Mouse (Mus musculus) testis, postnatal 14 days (tissue): Measurements from ENCODE around the gene 2210011C24Rik.
"Not testable (repeated sequence)": the region's sequence is repeated elsewhere in the genome, so short reads cannot be mapped to it uniquely, and the experiment has no call there.

ENCODE experiments used
- DNase-seq: peaks from one replicate; pipeline ENCODE4 v3.0.0; 2021; ENCODE audit warnings: low spot score

The 2210011C24Rik gene

GRCm38 (mm10) chr8:84019738-84020137, 7.8 kb upstream of the 2210011C24Rik start:
- no peak for DNase-seq

DNA sequence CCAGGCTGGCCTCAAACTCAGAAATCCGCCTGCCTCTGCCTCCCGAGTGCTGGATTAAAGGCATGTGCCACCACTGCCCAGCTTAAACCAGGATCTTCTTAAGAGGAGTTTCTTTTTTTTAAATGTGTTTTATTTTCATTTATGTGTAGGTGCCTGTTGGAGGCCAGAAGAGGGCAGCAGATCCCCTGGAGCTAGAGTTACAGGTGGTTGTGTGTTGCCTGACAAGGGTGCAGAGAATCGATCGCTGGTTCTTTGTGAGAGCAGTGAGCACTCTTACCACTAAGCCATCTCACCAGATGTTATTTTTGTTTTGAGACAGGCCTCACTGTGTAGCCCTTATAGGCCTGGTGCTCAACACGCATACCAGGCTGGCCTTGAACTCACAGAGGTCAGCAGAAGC, 3.9 kb upstream of the 2210011C24Rik start:
- DNase-seq, result no peak

GRCm38 (mm10) chr8:84012499-84013165, 661 bp upstream of the 2210011C24Rik start:
- no peak for DNase-seq

DNA sequence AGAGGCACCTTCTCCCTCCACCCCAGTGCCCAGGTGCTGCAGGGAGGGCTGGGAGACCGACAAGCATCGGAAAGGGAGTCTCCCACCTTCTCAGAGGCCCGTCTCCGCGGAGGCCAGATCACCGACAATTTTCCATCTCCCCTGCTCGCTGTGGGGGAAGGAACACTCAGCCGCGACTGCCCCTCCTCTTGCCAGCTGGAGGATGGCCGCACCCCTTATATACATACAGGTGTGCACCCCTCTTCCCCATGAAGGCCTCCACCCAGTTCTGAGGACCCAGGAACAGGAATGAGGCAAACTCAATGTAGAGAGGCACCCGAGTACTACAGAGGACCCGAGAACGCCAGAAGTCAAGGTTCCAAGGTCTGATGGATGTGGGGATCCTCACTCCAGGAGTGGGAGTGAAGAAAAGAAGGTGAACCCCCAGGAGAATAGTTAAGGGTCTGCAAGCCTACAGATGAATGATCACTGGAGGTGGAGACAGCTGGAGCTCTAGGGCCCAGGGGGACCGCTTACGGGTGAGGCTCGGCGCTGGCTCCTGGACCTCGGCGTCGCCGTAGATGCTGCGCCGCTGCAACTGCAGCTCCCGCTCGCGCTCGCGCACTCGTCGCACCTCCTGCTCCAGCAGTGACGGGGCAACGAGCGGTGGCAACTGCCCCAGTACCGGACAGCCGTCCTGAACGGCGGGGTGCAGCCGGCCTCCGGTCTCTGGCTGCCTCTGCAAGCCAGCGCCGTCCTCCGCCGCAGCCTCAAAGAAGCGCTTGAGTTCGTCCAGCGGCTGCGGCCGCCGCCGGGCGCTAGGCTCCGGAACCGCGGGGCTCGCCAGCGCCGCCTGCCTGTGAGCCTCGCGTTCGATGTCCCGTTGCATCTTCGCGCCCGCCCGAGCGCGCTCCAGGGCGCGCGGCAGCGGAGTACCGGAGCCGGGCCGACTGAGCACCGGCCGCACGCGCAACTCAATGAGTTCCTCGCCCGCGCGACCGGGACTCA, 1.1 kb downstream of the 2210011C24Rik start:
- peak; percentile 46 for DNase-seq

- DNase-seq, result peak; percentile 85
Observed at GRCm38 (mm10) chr8:84009876-84010275, 2.1 kb downstream of the 2210011C24Rik start.

DNA sequence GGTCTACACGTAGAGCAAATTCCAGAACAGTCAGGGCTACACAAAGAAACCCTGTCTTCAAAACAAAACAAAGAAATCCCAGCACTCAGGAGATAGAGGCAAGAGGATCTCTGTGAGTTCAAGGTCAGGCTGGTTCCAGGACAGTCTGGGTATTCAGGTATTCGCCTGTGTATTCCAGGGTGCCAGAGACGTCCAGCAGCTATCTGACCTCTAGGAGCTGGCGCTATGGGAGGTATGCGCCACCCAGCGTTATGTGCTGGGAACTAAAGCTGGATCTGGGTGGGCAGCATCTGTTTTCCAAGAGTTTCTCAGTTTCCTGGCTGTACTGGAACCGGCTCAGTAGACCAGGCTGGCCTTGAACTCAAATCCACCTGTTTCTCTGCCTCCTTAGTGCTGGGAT, 3.6 kb downstream of the 2210011C24Rik start:
- no peak for DNase-seq

GRCm38 (mm10) chr8:84005502-84005901, 6.5 kb downstream of the 2210011C24Rik start:
- not testable (repeated sequence) for DNase-seq

- DNase-seq, result peak; percentile 93
Observed at GRCm38 (mm10) chr8:84004533-84005201, 7.3 kb downstream of the 2210011C24Rik start.

DNA sequence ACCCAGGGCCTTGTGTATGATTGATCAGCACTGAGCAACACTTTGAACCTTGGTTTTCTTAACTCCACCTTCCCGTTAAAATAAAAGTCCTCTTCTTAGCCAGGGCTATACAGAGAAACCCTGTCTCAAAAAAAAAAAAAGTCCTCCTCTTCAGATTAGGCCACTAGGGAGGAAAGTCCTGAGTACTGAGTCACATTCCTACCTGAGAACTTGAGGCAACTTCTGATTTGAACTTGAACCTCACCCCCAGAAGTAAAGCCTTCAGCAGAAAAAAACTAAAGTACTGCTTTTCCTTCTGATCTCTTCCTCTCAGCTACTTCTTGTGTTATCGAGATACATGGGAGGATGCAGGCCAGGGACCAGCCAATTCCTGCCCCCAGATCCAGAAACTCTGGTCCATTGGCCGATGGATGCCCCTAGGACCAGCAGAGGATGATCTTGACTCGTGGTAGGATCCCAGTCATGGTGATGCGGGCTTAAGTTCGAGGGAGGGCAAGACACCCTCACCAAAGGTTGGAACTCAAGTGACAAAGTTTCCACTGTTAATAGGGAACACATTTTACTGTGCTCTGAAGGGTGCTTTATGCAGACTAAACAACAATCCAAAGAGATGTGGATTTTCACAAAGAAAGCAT, 8.2 kb downstream of the 2210011C24Rik start:
- no peak for DNase-seq

- DNase-seq, result no peak
Observed at GRCm38 (mm10) chr8:84002957-84003611, 8.9 kb downstream of the 2210011C24Rik start.

GRCm38 (mm10) chr8:84001281-84002000, 10.5 kb downstream of the 2210011C24Rik start, which contains the start of gene 1700067K01Rik:
1700067K01Rik (plus strand) TSS chr8:84001502.
- DNase-seq, result peak; percentile 73

GRCm38 (mm10) chr8:83999825-84000224, 12.1 kb downstream of the 2210011C24Rik start:
- DNase-seq, result no peak

GRCm38 (mm10) chr8:83999057-83999705, 12.8 kb downstream of the 2210011C24Rik start:
- no peak for DNase-seq

DNA sequence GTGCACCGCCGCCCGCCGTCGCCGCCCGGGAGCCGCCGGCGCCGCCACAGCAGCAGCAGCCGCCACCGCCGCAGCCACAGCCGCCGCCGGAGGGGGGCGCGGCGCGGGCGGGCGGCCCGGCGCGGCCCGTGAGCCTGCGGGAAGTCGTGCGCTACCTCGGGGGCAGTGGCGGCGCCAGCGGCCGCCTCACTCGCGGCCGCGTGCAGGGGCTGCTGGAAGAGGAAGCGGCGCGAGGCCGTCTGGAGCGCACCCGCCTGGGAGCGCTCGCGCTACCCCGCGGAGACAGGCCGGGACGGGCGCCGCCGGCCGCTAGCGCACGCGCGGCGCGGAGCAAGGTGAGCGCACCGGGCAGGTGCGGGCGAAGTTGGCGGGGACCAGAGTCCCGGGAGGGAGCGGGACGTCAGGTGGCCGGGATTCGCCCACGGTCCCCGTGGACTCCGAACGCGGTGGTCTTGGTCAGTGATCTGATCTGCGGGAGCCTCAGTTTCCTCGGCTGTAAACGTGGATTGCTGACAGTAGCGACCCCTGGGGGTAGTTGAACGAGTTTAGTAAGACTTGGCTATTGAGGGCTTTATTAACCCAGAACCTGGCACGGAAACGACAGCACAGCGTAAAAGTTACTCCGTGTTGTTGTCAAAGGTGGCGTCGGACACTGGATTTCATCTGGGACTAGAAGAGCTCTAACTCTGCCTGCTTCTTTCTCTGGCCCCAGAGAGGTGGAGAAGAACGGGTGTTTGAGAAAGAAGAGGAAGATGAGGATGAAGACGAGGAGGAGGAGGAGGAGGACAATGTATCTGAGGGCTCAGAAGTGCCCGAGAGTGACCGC, 13.5 kb downstream of the 2210011C24Rik start:
- DNase-seq, result peak; percentile 63

DNA sequence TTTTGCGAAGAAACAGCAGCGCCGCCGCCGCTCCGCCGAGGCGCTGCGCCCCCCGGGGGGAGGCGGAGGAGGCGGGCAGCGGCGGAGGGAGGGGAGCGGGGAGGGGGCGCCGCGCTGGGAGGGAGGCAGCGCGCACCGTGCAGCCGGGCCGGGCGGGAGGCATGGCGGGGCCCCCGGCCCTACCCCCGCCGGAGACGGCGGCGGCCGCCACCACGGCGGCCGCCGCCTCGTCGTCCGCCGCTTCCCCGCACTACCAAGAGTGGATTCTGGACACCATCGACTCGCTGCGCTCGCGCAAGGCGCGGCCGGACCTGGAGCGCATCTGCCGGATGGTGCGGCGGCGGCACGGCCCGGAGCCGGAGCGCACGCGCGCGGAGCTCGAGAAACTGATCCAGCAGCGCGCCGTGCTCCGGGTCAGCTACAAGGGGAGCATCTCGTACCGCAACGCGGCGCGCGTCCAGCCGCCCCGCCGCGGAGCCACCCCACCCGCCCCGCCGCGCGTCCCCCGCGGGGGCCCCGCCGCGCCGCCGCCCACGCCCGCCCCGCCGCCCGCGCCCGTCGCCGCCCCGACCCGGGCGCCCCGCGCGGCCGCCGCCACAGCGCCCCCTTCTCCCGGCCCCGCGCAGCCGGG, 14.3 kb downstream of the 2210011C24Rik start, which contains the start of gene Samd1:
Gene Samd1 (plus strand): TSS at position 162 of the 631 bp plus-strand sequence.
- DNase-seq, result peak; percentile 61

GRCm38 (mm10) chr8:83996567-83997505, 15.1 kb downstream of the 2210011C24Rik start:
- peak; percentile 88 for DNase-seq

GRCm38 (mm10) chr8:83995973-83996372, 16.0 kb downstream of the 2210011C24Rik start:
- DNase-seq, result no peak
